Mouse (Mus musculus): ENCODE measurements around the gene Stac3. TPM values are rescaled to one million over a fixed set of nuclear protein-coding genes. Genes with fewer than 3 reads are reported as not detected.

Stac3 gene
- polyA plus RNA-seq (2015; fragmentation: Nextera tagmentation; extraction: Ambion mirVana), result 2.4 and 3.2 TPM in 2 replicates

- WGBS, result 80% methylated on average over 13 of the region's 13 CpGs
- no peak for ATAC-seq (ENCODE audit: low read depth)
- H3K36me3 ChIP-seq, result peaks cover 67% of the 10 kb centered on the region
Observed at GRCm38 (mm10) chr10:127500894-127501893, at the start of gene Stac3. Stac3 (plus strand) TSS chr10:127501686.

GRCm38 (mm10) chr10:127453701-127454100 is 47.8 kb upstream of the Stac3 start:
- H3K27ac ChIP-seq (replicated peaks), result no peak overlapping the region
- WGBS, result 100% methylated on average over 1 of the region's 1 CpGs
- no peak overlapping the region for H3K4me3 ChIP-seq
- H3K4me1 ChIP-seq (replicated peaks), result no peaks in the 10 kb centered on the region
- no peaks in the 10 kb centered on the region for H3K27me3 ChIP-seq
- no peak for ATAC-seq (ENCODE audit: low read depth)
- peaks cover 76% of the 10 kb centered on the region for H3K36me3 ChIP-seq
- H3K4me2 ChIP-seq, result no peak overlapping the region
- no peaks in the 10 kb centered on the region for H3K9me3 ChIP-seq
- no peak overlapping the region for H3K9ac ChIP-seq

More at GRCm38 (mm10) chr10:127500894-127501893, at the start of gene Stac3:
- Histone ChIP-seq H3K4me3 (no peak within 1 kb of the TSS), H3K9ac (no peak within 1 kb of the TSS), H3K4me1 (replicated peaks) (no peaks in the 10 kb centered on the region), H3K27ac (replicated peaks) (no peak within 1 kb of the TSS), H3K9me3 (no peaks in the 10 kb centered on the region), H3K27me3 (peaks cover 1% of the 10 kb centered on the region; the same call in 1 of the 2 replicates), H3K4me2 (no peak within 1 kb of the TSS)

- Histone ChIP-seq H3K27ac (replicated peaks) (no peak overlapping the region), H3K4me2 (no peak overlapping the region), H3K9me3 (no peaks in the 10 kb centered on the region), H3K27me3 (no peaks in the 10 kb centered on the region), H3K9ac (no peak overlapping the region), H3K36me3 (peaks cover 90% of the 10 kb centered on the region), H3K4me1 (replicated peaks) (no peaks in the 10 kb centered on the region), H3K4me3 (no peak overlapping the region)
- ATAC-seq (ENCODE audit: low read depth), result no peak
- WGBS, result 62% methylated on average over 5 of the region's 5 CpGs
Observed at GRCm38 (mm10) chr10:127462411-127463096, 38.9 kb upstream of the Stac3 start.

GRCm38 (mm10) chr10:127471281-127471988 is 30.1 kb upstream of the Stac3 start:
- Histone ChIP-seq H3K27me3 (no peaks in the 10 kb centered on the region), H3K4me1 (replicated peaks) (no peaks in the 10 kb centered on the region), H3K27ac (replicated peaks) (no peak overlapping the region), H3K9me3 (no peaks in the 10 kb centered on the region), H3K9ac (no peak overlapping the region), H3K36me3 (peaks cover 70% of the 10 kb centered on the region), H3K4me3 (no peak overlapping the region), H3K4me2 (no peak overlapping the region)
- no peak for ATAC-seq (ENCODE audit: low read depth)
- 76% methylated on average over 15 of the region's 15 CpGs for WGBS

GRCm38 (mm10) chr10:127472722-127473121 is 28.8 kb upstream of the Stac3 start:
- Histone ChIP-seq H3K27ac (replicated peaks) (no peak overlapping the region), H3K4me3 (no peak overlapping the region), H3K9ac (no peak overlapping the region), H3K27me3 (no peaks in the 10 kb centered on the region), H3K9me3 (no peaks in the 10 kb centered on the region), H3K4me2 (no peak overlapping the region), H3K36me3 (peaks cover 75% of the 10 kb centered on the region), H3K4me1 (replicated peaks) (no peaks in the 10 kb centered on the region)
- ATAC-seq (ENCODE audit: low read depth), result no peak
- 86% methylated on average over 9 of the region's 9 CpGs for WGBS

GRCm38 (mm10) chr10:127475175-127475574 is 26.3 kb upstream of the Stac3 start:
- Histone ChIP-seq H3K27me3 (no peaks in the 10 kb centered on the region), H3K27ac (replicated peaks) (no peak overlapping the region), H3K4me1 (replicated peaks) (no peaks in the 10 kb centered on the region), H3K9ac (no peak overlapping the region), H3K36me3 (peaks cover 68% of the 10 kb centered on the region), H3K4me3 (no peak overlapping the region), H3K9me3 (no peaks in the 10 kb centered on the region), H3K4me2 (no peak overlapping the region)
- 98% methylated on average over 4 of the region's 4 CpGs for WGBS
- no peak for ATAC-seq (ENCODE audit: low read depth)

GRCm38 (mm10) chr10:127476541-127476940 is 24.9 kb upstream of the Stac3 start:
- peaks cover 69% of the 10 kb centered on the region for H3K36me3 ChIP-seq
- H3K4me2 ChIP-seq, result no peak overlapping the region
- no peak overlapping the region for H3K27ac ChIP-seq (replicated peaks)
- no peak for ATAC-seq (ENCODE audit: low read depth)
- H3K4me3 ChIP-seq, result no peak overlapping the region
- no peaks in the 10 kb centered on the region for H3K27me3 ChIP-seq
- H3K9me3 ChIP-seq, result no peaks in the 10 kb centered on the region
- WGBS, result 79% methylated on average over 3 of the region's 3 CpGs
- H3K9ac ChIP-seq, result no peak overlapping the region
- no peaks in the 10 kb centered on the region for H3K4me1 ChIP-seq (replicated peaks)

- H3K4me3 ChIP-seq, result no peak overlapping the region
- no peaks in the 10 kb centered on the region for H3K27me3 ChIP-seq
- H3K36me3 ChIP-seq, result peaks cover 68% of the 10 kb centered on the region
- no peaks in the 10 kb centered on the region for H3K4me1 ChIP-seq (replicated peaks)
- no peaks in the 10 kb centered on the region for H3K9me3 ChIP-seq
- no peak for ATAC-seq (ENCODE audit: low read depth)
- no peak overlapping the region for H3K4me2 ChIP-seq
- 88% methylated on average over 7 of the region's 7 CpGs for WGBS
- no peak overlapping the region for H3K9ac ChIP-seq
- no peak overlapping the region for H3K27ac ChIP-seq (replicated peaks)
Observed at GRCm38 (mm10) chr10:127477301-127477700, 24.2 kb upstream of the Stac3 start.

GRCm38 (mm10) chr10:127479131-127479530 is 22.4 kb upstream of the Stac3 start:
- H3K36me3 ChIP-seq, result peaks cover 71% of the 10 kb centered on the region
- WGBS, result 94% methylated on average over 4 of the region's 4 CpGs
- ATAC-seq (ENCODE audit: low read depth), result no peak; the same call in 1 of the 2 replicates

GRCm38 (mm10) chr10:127480833-127481813 is 20.4 kb upstream of the Stac3 start:
- Histone ChIP-seq H3K4me1 (replicated peaks) (no peaks in the 10 kb centered on the region), H3K4me3 (no peak overlapping the region), H3K4me2 (no peak overlapping the region), H3K9ac (no peak overlapping the region), H3K36me3 (peaks cover 74% of the 10 kb centered on the region), H3K27me3 (no peaks in the 10 kb centered on the region), H3K9me3 (no peaks in the 10 kb centered on the region), H3K27ac (replicated peaks) (no peak overlapping the region)
- 90% methylated on average over 19 of the region's 19 CpGs for WGBS
- no peak for ATAC-seq (ENCODE audit: low read depth)

More at GRCm38 (mm10) chr10:127479131-127479530, 22.4 kb upstream of the Stac3 start:
- Histone ChIP-seq H3K27me3 (no peaks in the 10 kb centered on the region), H3K4me2 (no peak overlapping the region), H3K4me3 (no peak overlapping the region), H3K9ac (no peak overlapping the region), H3K27ac (replicated peaks) (no peak overlapping the region), H3K4me1 (replicated peaks) (no peaks in the 10 kb centered on the region), H3K9me3 (no peaks in the 10 kb centered on the region)

- H3K9me3 ChIP-seq, result no peaks in the 10 kb centered on the region
- no peak for ATAC-seq (ENCODE audit: low read depth)
- H3K27ac ChIP-seq (replicated peaks), result no peak overlapping the region
- H3K4me1 ChIP-seq (replicated peaks), result peaks cover 28% of the 10 kb centered on the region
- no peak overlapping the region for H3K4me3 ChIP-seq
- H3K27me3 ChIP-seq, result no peaks in the 10 kb centered on the region
- peaks cover 87% of the 10 kb centered on the region for H3K36me3 ChIP-seq
- no peak overlapping the region for H3K4me2 ChIP-seq
- H3K9ac ChIP-seq, result no peak overlapping the region
- WGBS, result 93% methylated on average over 10 of the region's 10 CpGs
Observed at GRCm38 (mm10) chr10:127485235-127485634, 16.3 kb upstream of the Stac3 start.

Measured in neural tube, embryonic 13.5 days (tissue).